9 mouse cellular contexts compared by ENCODE assay signal in genomic region chr5:149611476-149612164, GRCm38 (mm10). TPM values are rescaled to one million over a fixed set of nuclear protein-coding genes. Genes with fewer than 3 reads are reported as not detected.
A peak's percentile ranks its signal among the peaks of the same experiment; 100 is the strongest.
DNase-seq lines count a peak whose midpoint lies in the region; ATAC-seq lines count a peak whose summit lies in the region.
"Had no signal": no experiment of that assay in that cellular context is flagged by ENCODE, and none has a peak within 500 bp of the region (broad histone marks: within the 10 kb centered on the region; RNA-seq: fewer than 3 reads in every experiment).

No protein-coding gene starts in this region.

- H3K9ac ChIP-seq in midbrain, embryonic 11.5 days (ENCODE audit: low read length) = no peak overlapping the region
- H3K9ac ChIP-seq in midbrain, embryonic 16.5 days (ENCODE audit: low read depth, low read length) = no peak overlapping the region
- no peak overlapping the region for H3K9ac ChIP-seq in kidney, embryonic 16.5 days (replicated peaks; ENCODE audit: low read length)
- H3K9ac ChIP-seq: heart, embryonic 15.5 days had no signal

- no peak overlapping the region for H3K4me2 ChIP-seq in midbrain, embryonic 11.5 days
- no peak overlapping the region for H3K4me2 ChIP-seq in midbrain, embryonic 16.5 days (ENCODE audit: low read length)
- H3K4me2 ChIP-seq in kidney, embryonic 16.5 days (replicated peaks; ENCODE audit: low read depth, low read length) = no peak overlapping the region
- H3K4me2 ChIP-seq: heart, embryonic 15.5 days had no signal

- H3K36me3 ChIP-seq in midbrain, embryonic 11.5 days (ENCODE audit: control insufficient read depth, insufficient read depth, low read length) = peaks cover 6% of the 10 kb centered on the region; the same call in 1 of the 2 replicates
- peaks cover 12% of the 10 kb centered on the region for H3K36me3 ChIP-seq in midbrain, embryonic 16.5 days (ENCODE audit: control insufficient read depth, insufficient read depth, low read length)
- H3K36me3 ChIP-seq in kidney, embryonic 16.5 days (ENCODE audit: insufficient read depth, low read length) = peaks cover 13% of the 10 kb centered on the region

- WGBS in midbrain, embryonic 11.5 days = 70% methylated on average over 16 of the region's 16 CpGs
- WGBS in midbrain, embryonic 16.5 days = 55% methylated on average over 16 of the region's 16 CpGs
- 48% methylated on average over 16 of the region's 16 CpGs for WGBS in kidney, embryonic 16.5 days

- H3K27ac ChIP-seq in midbrain, embryonic 11.5 days (ENCODE audit: low read depth, low read length) = no peak overlapping the region
- no peak overlapping the region for H3K27ac ChIP-seq in midbrain, embryonic 16.5 days (ENCODE audit: low read length)
- H3K27ac ChIP-seq in kidney, embryonic 16.5 days (ENCODE audit: low read length) = no peak overlapping the region
- H3K27ac ChIP-seq: heart, embryonic 15.5 days had no signal

- H3K4me3 ChIP-seq in midbrain, embryonic 11.5 days (ENCODE audit: low read depth, low read length) = no peak overlapping the region
- no peak overlapping the region for H3K4me3 ChIP-seq in midbrain, embryonic 16.5 days (ENCODE audit: low read depth, low read length)
- H3K4me3 ChIP-seq in kidney, embryonic 16.5 days (ENCODE audit: low read length) = no peak overlapping the region
- H3K4me3 ChIP-seq: heart, embryonic 15.5 days had no signal

- ATAC-seq in midbrain, embryonic 11.5 days (ENCODE audit: low FRiP score) = 0 out of 2 replicates have a peak, but pooled peaks have one; percentile 11
- ATAC-seq in midbrain, embryonic 16.5 days = no peak
- ATAC-seq in kidney, embryonic 16.5 days (ENCODE audit: low FRiP score, low TSS enrichment) = 0 out of 2 replicates have a peak, but pooled peaks have one; percentile 31

- no peaks in the 10 kb centered on the region for H3K9me3 ChIP-seq in midbrain, embryonic 11.5 days (ENCODE audit: control insufficient read depth, low read length)
- no peaks in the 10 kb centered on the region for H3K9me3 ChIP-seq in midbrain, embryonic 16.5 days (replicated peaks; ENCODE audit: control insufficient read depth, low read length, poor library complexity, severe bottlenecking)
- no peaks in the 10 kb centered on the region for H3K9me3 ChIP-seq in kidney, embryonic 16.5 days (ENCODE audit: low read length)
- H3K9me3 ChIP-seq: heart, embryonic 15.5 days had no signal

- H3K27me3 ChIP-seq in midbrain, embryonic 11.5 days (ENCODE audit: control insufficient read depth, insufficient read depth, low read length) = no peaks in the 10 kb centered on the region
- no peaks in the 10 kb centered on the region for H3K27me3 ChIP-seq in midbrain, embryonic 16.5 days (ENCODE audit: control insufficient read depth, insufficient read depth, low read depth, low read length)
- no peaks in the 10 kb centered on the region for H3K27me3 ChIP-seq in kidney, embryonic 16.5 days (ENCODE audit: insufficient read depth, low read length)
- H3K27me3 ChIP-seq: heart, embryonic 15.5 days had no signal

- peak; percentile 11 for DNase-seq in cerebellum, adult 11-12 months
- no peak for DNase-seq in cerebellum, postnatal 36 days
- DNase-seq in midbrain, embryonic 11.5 days (ENCODE audit: low spot score, missing footprints) = no peak
- peak; percentile 66 for DNase-seq in retina, embryonic 14.5 days (ENCODE audit: low spot score)
- no peak for DNase-seq in adrenal gland, postnatal 4 days (ENCODE audit: low spot score in 2 of 2)
- DNase-seq in lung, adult 18-20 months = no peak

- H3K4me1 ChIP-seq in midbrain, embryonic 11.5 days (ENCODE audit: control insufficient read depth, insufficient read depth, low read length) = no peaks in the 10 kb centered on the region
- peaks cover 9% of the 10 kb centered on the region for H3K4me1 ChIP-seq in midbrain, embryonic 16.5 days (ENCODE audit: control insufficient read depth, insufficient read depth, low read length)
- H3K4me1 ChIP-seq in kidney, embryonic 16.5 days (ENCODE audit: insufficient read depth, low read length) = no peaks in the 10 kb centered on the region
- H3K4me1 ChIP-seq: heart, embryonic 15.5 days had no signal

RNA-seq across cellular contexts. Expression of gene Hsph1, which starts 24.6 kb away (rescaled TPM):
- 131 and 145 TPM in 2 replicates for polyA plus RNA-seq in midbrain, embryonic 11.5 days (2014; fragmentation: Nextera tagmentation; extraction: Ambion mirVana)
- polyA plus RNA-seq in midbrain, embryonic 16.5 days (2015; fragmentation: Nextera tagmentation; extraction: Ambion mirVana) = 103 and 128 TPM in 2 replicates
- 67.5 and 68.8 TPM in 2 replicates for polyA plus RNA-seq in kidney, embryonic 16.5 days (2015; fragmentation: Nextera tagmentation; extraction: Ambion mirVana)
- 10 to 100 TPM; 20.9 to 39.2 TPM for total RNA-seq in adrenal gland, postnatal 4 days (2021)

Comparison
In these comparisons a context has a peak if more than half of its experiments do, and no peak if none do; other contexts are left out.
1. DNase-seq: peak in cerebellum, adult 11-12 months (single experiment) and retina, embryonic 14.5 days (single experiment); none in cerebellum, postnatal 36 days (0 of 2), midbrain, embryonic 11.5 days (single experiment), adrenal gland, postnatal 4 days (0 of 2) and lung, adult 18-20 months (0 of 2).